Mouse (Mus musculus) embryonic facial prominence, embryonic 14.5 days (tissue): ENCODE measurements around the gene Ppa1. TPM values are rescaled to one million over a fixed set of nuclear protein-coding genes. Genes with fewer than 3 reads are reported as not detected.
"Not testable (repeated sequence)": the region's sequence is repeated elsewhere in the genome, so short reads cannot be mapped to it uniquely, and the experiment has no call there.

Experiments used
- ATAC-seq: fragments of 200-750 bp; cut with Nextera tagmentation; 2 replicates; pipeline ENCODE4 v1.8.0; 2017; ENCODE audit warnings: low read depth, moderate number of reproducible peaks, moderate TSS enrichment
- DNase-seq: peaks from one replicate; pipeline ENCODE4 v3.0.0-alpha.2; 2015; ENCODE audit warnings: low spot score
- H3K27ac ChIP-seq: fragments of 300-500 bp; sonication (generic); replicated peaks from 2 replicates; pipeline ENCODE4 v1.5.1; 2014; ENCODE audit warnings: low read depth, mild to moderate bottlenecking, low read length, moderate library complexity
- H3K27me3 ChIP-seq: fragments of 300-500 bp; sonication (generic); replicated peaks from 2 replicates; pipeline ENCODE4 v1.6.1; 2014; ENCODE audit warnings: low read length; ENCODE audit not compliant: control insufficient read depth, insufficient read depth
- H3K36me3 ChIP-seq: fragments of 300-500 bp; sonication (generic); 2 replicates; pipeline ENCODE4 v1.6.1; 2014; ENCODE audit warnings: low read length, mixed read lengths; ENCODE audit not compliant: control insufficient read depth, insufficient read depth
- H3K4me1 ChIP-seq: fragments of 300-500 bp; sonication (generic); 2 replicates; pipeline ENCODE4 v1.6.1; 2014; ENCODE audit warnings: antibody characterized with exemption, low read length; ENCODE audit not compliant: control insufficient read depth, insufficient read depth
- H3K4me2 ChIP-seq: fragments of 300-500 bp; sonication (generic); 2 replicates; pipeline ENCODE4 v1.6.1; 2014; ENCODE audit warnings: low read depth, mild to moderate bottlenecking, low read length, moderate library complexity, mixed read lengths
- H3K4me3 ChIP-seq: fragments of 300-500 bp; sonication (generic); 2 replicates; pipeline ENCODE4 v1.5.1; 2014; ENCODE audit warnings: low read depth, mild to moderate bottlenecking, low read length
- H3K9ac ChIP-seq: fragments of 300-500 bp; sonication (generic); 2 replicates; pipeline ENCODE4 v1.6.1; 2014; ENCODE audit warnings: low read depth, mild to moderate bottlenecking, low read length, moderate library complexity, mixed read lengths
- H3K9me3 ChIP-seq: fragments of 300-500 bp; sonication (generic); 2 replicates; pipeline ENCODE4 v1.6.1; 2016; ENCODE audit warnings: low read length; ENCODE audit not compliant: control insufficient read depth
- WGBS: fragments of 180-500 bp; shearing (Covaris S2); extraction: QIAGEN DNeasy Blood & Tissue Kit; methylation state at CpG from one replicate; pipeline ENCODE4 v1.1.7; 2014; 5-methylcytosine and 5-hydroxymethylcytosine counted together
- polyA plus RNA-seq: library from polyadenylated mRNA; unstranded; fragments of >200 nt; fragmentation: Nextera tagmentation; extraction: Ambion mirVana; gene quantifications from 2 replicates; pipeline ENCODE4 v1.2.1, GENCODE M21; 2014

The Ppa1 gene
- polyA plus RNA-seq = 158 and 162 TPM in 2 replicates

DNA sequence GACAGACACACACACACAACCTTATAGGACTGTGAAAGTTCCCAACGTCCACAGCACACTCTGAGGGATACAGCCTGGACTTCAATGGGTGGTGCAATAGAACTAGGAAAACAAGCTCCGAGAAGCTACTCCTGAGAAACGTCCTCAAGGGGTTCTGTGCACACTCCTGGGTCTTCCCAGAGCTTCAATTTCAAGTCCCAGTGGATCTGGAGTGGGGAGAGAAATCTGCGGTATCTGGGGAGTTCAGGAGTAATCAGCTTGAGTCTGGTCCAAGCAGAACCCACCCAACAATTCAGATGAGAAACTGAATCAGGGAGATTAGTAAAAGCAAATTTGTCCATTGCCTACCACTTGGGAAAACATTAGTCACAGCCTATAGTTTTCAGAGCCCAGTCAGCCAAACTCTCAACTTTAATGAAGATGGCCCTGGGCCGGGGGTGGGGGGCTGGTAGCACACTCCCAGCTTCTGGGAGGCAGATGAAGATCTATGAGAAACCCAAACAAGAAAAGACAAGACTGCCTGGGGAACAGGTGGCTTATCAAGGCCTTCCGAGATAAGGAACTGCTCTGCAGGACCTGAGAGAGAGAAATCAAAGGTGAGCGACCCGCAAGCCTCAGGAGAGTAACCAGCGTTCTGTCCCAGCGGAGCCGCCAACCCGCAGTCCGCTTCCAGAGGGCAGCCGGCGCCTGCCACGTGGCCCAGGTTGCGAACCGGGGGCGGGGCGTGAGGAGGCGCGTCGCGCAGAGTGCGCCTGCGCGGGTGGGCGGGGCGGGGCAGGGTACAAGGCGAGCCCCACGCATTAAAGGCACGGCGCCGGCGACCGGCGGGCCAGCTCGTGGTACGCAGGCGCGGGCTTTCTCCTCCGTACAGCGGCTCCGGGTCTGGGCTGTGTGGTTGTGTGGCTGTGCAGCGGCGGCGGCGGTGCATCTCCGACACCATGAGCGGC is at the start of gene Ppa1:
TSS of gene Ppa1 (plus strand) at position 763 of the 947 bp plus-strand sequence.
- no peaks in the 10 kb centered on the region for H3K27me3 ChIP-seq
- H3K4me3 ChIP-seq = peak within 1 kb of the TSS; percentile 86
- peak within 1 kb of the TSS; percentile 72 for H3K4me2 ChIP-seq
- 7% methylated on average over 11 of the region's 50 CpGs for WGBS
- DNase-seq (peak; percentile 95), ATAC-seq (peak; percentile 98)
- H3K36me3 ChIP-seq = peaks cover 9% of the 10 kb centered on the region; the same call in 1 of the 2 replicates
- no peaks in the 10 kb centered on the region for H3K9me3 ChIP-seq
- peak within 1 kb of the TSS; percentile 85 for H3K9ac ChIP-seq
- H3K27ac ChIP-seq = peak within 1 kb of the TSS; percentile 71
- peaks cover 7% of the 10 kb centered on the region for H3K4me1 ChIP-seq

DNA sequence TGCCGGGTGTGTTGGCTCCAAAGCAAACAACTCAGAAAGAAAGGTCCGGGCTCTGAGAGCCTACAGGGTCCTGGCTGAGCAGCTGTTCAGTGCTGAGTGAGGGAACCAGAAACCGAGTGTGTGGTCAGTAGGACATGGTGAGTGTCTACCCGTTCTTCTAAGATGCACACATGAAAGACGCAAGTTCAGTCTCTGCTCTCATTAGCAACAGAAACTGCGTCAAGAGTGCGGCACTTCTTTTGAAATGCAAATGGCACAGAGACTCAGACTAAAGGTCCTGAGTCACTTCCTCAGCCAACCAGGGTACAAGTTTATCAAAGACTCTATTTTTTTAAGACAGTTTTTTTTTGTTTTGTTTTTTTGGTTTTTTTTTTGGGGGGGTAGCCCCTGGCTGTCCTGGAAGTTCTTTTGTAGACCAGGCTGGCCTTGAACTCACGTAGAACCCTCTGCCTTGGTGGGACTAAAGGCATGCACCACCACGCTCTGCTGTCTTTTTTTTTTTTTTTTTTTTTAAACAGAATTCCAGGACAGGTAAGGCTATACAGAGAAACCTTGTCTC is 48.7 kb upstream of the Ppa1 start:
- 60% methylated on average over 9 of the region's 9 CpGs for WGBS
- no peaks in the 10 kb centered on the region for H3K4me1 ChIP-seq
- no peak for ATAC-seq

GRCm38 (mm10) chr10:61602283-61603033 is 45.9 kb upstream of the Ppa1 start:
- no peak overlapping the region for H3K27ac ChIP-seq
- H3K9me3 ChIP-seq = 0 out of 2 replicates have a peak, but pooled peaks cover 5% of the 10 kb centered on the region
- no peak overlapping the region for H3K4me3 ChIP-seq
- WGBS = 9% methylated on average over 14 of the region's 14 CpGs
- peak; percentile 73 for ATAC-seq
- H3K4me2 ChIP-seq = peak overlapping the region; percentile 36
- H3K36me3 ChIP-seq = no peaks in the 10 kb centered on the region
- peak; percentile 75 for DNase-seq
- H3K9ac ChIP-seq = no peak overlapping the region
- peaks cover 6% of the 10 kb centered on the region for H3K27me3 ChIP-seq
- H3K4me1 ChIP-seq = no peaks in the 10 kb centered on the region

More for the DNA sequence above, 48.7 kb upstream of the Ppa1 start:
- Histone ChIP-seq H3K9ac (no peak overlapping the region), H3K36me3 (no peaks in the 10 kb centered on the region), H3K4me3 (no peak overlapping the region), H3K4me2 (no peak overlapping the region), H3K27me3 (peaks cover 32% of the 10 kb centered on the region), H3K9me3 (0 out of 2 replicates have a peak, but pooled peaks cover 5% of the 10 kb centered on the region), H3K27ac (no peak overlapping the region)
- DNase-seq = no peak

GRCm38 (mm10) chr10:61604376-61605065 is 43.8 kb upstream of the Ppa1 start:
- Histone ChIP-seq H3K9ac (no peak overlapping the region), H3K27me3 (no peaks in the 10 kb centered on the region), H3K27ac (no peak overlapping the region), H3K4me3 (no peak overlapping the region), H3K36me3 (no peaks in the 10 kb centered on the region), H3K4me1 (no peaks in the 10 kb centered on the region), H3K4me2 (no peak overlapping the region), H3K9me3 (0 out of 2 replicates have a peak, but pooled peaks cover 5% of the 10 kb centered on the region)
- ATAC-seq (no peak), DNase-seq (no peak)
- 68% methylated on average over 10 of the region's 10 CpGs for WGBS

GRCm38 (mm10) chr10:61605381-61605780 is 43.0 kb upstream of the Ppa1 start:
- not testable (repeated sequence) for ATAC-seq, H3K9ac ChIP-seq

GRCm38 (mm10) chr10:61605851-61606250 is 42.5 kb upstream of the Ppa1 start:
- no peak overlapping the region for H3K4me3 ChIP-seq
- H3K4me2 ChIP-seq = no peak overlapping the region
- H3K36me3 ChIP-seq = no peaks in the 10 kb centered on the region
- ATAC-seq (no peak), DNase-seq (peak; percentile 39)
- WGBS = 19% methylated on average over 8 of the region's 8 CpGs
- no peak overlapping the region for H3K9ac ChIP-seq
- no peak overlapping the region for H3K27ac ChIP-seq
- H3K27me3 ChIP-seq = no peaks in the 10 kb centered on the region
- 0 out of 2 replicates have a peak, but pooled peaks cover 2% of the 10 kb centered on the region for H3K9me3 ChIP-seq
- H3K4me1 ChIP-seq = no peaks in the 10 kb centered on the region

More at GRCm38 (mm10) chr10:61605381-61605780, 43.0 kb upstream of the Ppa1 start:
- not testable (repeated sequence) for H3K4me2 ChIP-seq, H3K4me1 ChIP-seq, H3K4me3 ChIP-seq, H3K27ac ChIP-seq, H3K27me3 ChIP-seq, H3K36me3 ChIP-seq, H3K9me3 ChIP-seq, DNase-seq
- 68% methylated on average over 11 of the region's 11 CpGs for WGBS

DNA sequence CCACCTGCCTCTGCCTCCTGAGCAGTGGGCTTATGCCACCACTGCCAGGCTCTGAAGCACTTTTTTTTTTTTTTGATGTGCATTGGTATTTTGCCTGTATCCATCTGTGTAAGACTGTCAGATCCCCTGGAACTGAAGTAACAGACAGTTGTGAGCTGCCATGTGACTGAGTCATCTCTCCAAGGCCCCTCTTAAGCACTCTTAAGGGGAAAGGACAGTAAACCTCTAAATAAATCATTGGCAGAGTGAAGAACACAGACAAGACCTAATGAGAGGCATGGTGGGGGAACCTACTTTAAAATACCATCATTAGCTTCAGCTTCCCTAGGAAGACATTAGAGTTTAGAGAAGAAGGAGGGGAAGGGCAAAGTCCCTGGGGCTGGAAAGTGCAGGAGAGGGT is 40.1 kb upstream of the Ppa1 start:
- Histone ChIP-seq H3K9ac (no peak overlapping the region), H3K27me3 (no peaks in the 10 kb centered on the region), H3K4me1 (no peaks in the 10 kb centered on the region), H3K36me3 (no peaks in the 10 kb centered on the region), H3K4me2 (no peak overlapping the region), H3K4me3 (no peak overlapping the region), H3K9me3 (no peaks in the 10 kb centered on the region), H3K27ac (no peak overlapping the region)
- DNase-seq (no peak), ATAC-seq (no peak)
